Mouse (Mus musculus) lung, embryonic 16.5 days (tissue): ENCODE measurements around the gene Irs3. TPM values are rescaled to one million over a fixed set of nuclear protein-coding genes. Genes with fewer than 3 reads are reported as not detected.
"Not testable (repeated sequence)": the region's sequence is repeated elsewhere in the genome, so short reads cannot be mapped to it uniquely, and the experiment has no call there.

Experiments used
- ATAC-seq: fragments of 200-750 bp; cut with Nextera tagmentation; 2 replicates; pipeline ENCODE4 v1.8.0; 2017; ENCODE audit warnings: low read depth, mild to moderate bottlenecking, moderate library complexity
- H3K27ac ChIP-seq: fragments of 300-500 bp; sonication (generic); 2 replicates; pipeline ENCODE4 v1.5.1; 2014; ENCODE audit warnings: mild to moderate bottlenecking, control low read depth, low read length
- H3K27me3 ChIP-seq: fragments of 300-500 bp; sonication (generic); 2 replicates; pipeline ENCODE4 v1.6.1; 2014; ENCODE audit warnings: low read depth, low read length, mixed read lengths; ENCODE audit not compliant: control insufficient read depth, insufficient read depth
- H3K36me3 ChIP-seq: fragments of 300-500 bp; sonication (generic); 2 replicates; pipeline ENCODE4 v1.6.1; 2014; ENCODE audit warnings: low read length; ENCODE audit not compliant: control insufficient read depth, insufficient read depth
- H3K4me1 ChIP-seq: fragments of 300-500 bp; sonication (generic); replicated peaks from 2 replicates; pipeline ENCODE4 v1.6.1; 2014; ENCODE audit warnings: low read length, mixed read lengths; ENCODE audit not compliant: control insufficient read depth, insufficient read depth
- H3K4me2 ChIP-seq: fragments of 300-500 bp; sonication (generic); 2 replicates; pipeline ENCODE4 v1.6.1; 2014; ENCODE audit warnings: low read depth, low read length, control low read depth
- H3K4me3 ChIP-seq: fragments of 300-500 bp; sonication (generic); 2 replicates; pipeline ENCODE4 v1.5.1; 2014; ENCODE audit warnings: mild to moderate bottlenecking, low read length, control low read depth
- H3K9ac ChIP-seq: fragments of 300-500 bp; sonication (generic); 2 replicates; pipeline ENCODE4 v1.6.1; 2014; ENCODE audit warnings: low read length, control low read depth
- H3K9me3 ChIP-seq: fragments of 300-500 bp; sonication (generic); 2 replicates; pipeline ENCODE4 v1.6.1; 2016; ENCODE audit warnings: low read length; ENCODE audit not compliant: control insufficient read depth
- WGBS: fragments of 180-500 bp; shearing (Covaris S2); extraction: QIAGEN DNeasy Blood & Tissue Kit; methylation state at CpG from one replicate; pipeline ENCODE4 v1.1.7; 2014; 5-methylcytosine and 5-hydroxymethylcytosine counted together
- polyA plus RNA-seq: library from polyadenylated mRNA; unstranded; fragments of >200 nt; fragmentation: Nextera tagmentation; extraction: Ambion mirVana; gene quantifications from 2 replicates; pipeline ENCODE4 v1.2.1, GENCODE M21; 2015

The Irs3 gene
- polyA plus RNA-seq, 1 experiment from 2014 or later = 0.38 TPM

- H3K4me3 ChIP-seq = peak overlapping the region; percentile 91
- no peaks in the 10 kb centered on the region for H3K27me3 ChIP-seq
- ATAC-seq = no peak
- H3K4me2 ChIP-seq = peak overlapping the region; percentile 57
- whole genome bisulfite sequencing = 61% methylated on average over 9 of the region's 9 CpGs
- H3K9ac ChIP-seq = peak overlapping the region; percentile 87
- no peaks in the 10 kb centered on the region for H3K9me3 ChIP-seq
- H3K4me1 ChIP-seq = peaks cover 40% of the 10 kb centered on the region
- peak overlapping the region; percentile 99 for H3K27ac ChIP-seq
- H3K36me3 ChIP-seq = peaks cover 12% of the 10 kb centered on the region
Measured at GRCm38 (mm10) chr5:137631171-137631570, 14.3 kb downstream of the Irs3 start.

- Histone ChIP-seq H3K4me1 (peaks cover 40% of the 10 kb centered on the region), H3K9me3 (no peaks in the 10 kb centered on the region)
- no peak for ATAC-seq
Measured at GRCm38 (mm10) chr5:137630602-137631001, 14.9 kb downstream of the Irs3 start.

GRCm38 (mm10) chr5:137629906-137630545 lies 15.5 kb downstream of the Irs3 start:
- Histone ChIP-seq H3K27ac (peak overlapping the region; percentile 99), H3K9ac (peak overlapping the region; percentile 87), H3K27me3 (no peaks in the 10 kb centered on the region), H3K36me3 (peaks cover 7% of the 10 kb centered on the region), H3K9me3 (no peaks in the 10 kb centered on the region), H3K4me1 (peaks cover 40% of the 10 kb centered on the region), H3K4me3 (peak overlapping the region; percentile 91), H3K4me2 (peak overlapping the region; percentile 57)
- peak; percentile 5; the same call in 1 of the 2 replicates for ATAC-seq
- 8% methylated on average over 6 of the region's 6 CpGs for WGBS

More at GRCm38 (mm10) chr5:137630602-137631001, 14.9 kb downstream of the Irs3 start:
- Histone ChIP-seq H3K27ac (peak overlapping the region; percentile 99), H3K36me3 (peaks cover 9% of the 10 kb centered on the region), H3K9ac (peak overlapping the region; percentile 87), H3K4me3 (peak overlapping the region; percentile 91), H3K4me2 (peak overlapping the region; percentile 57), H3K27me3 (no peaks in the 10 kb centered on the region)
- WGBS = 7% methylated on average over 3 of the region's 3 CpGs

GRCm38 (mm10) chr5:137629306-137629721 lies 16.2 kb downstream of the Irs3 start:
- under 1% methylated on average over 23 of the region's 23 CpGs for WGBS
- no peaks in the 10 kb centered on the region for H3K9me3 ChIP-seq
- peak overlapping the region; percentile 87 for H3K9ac ChIP-seq
- peak; percentile 31 for ATAC-seq
- peaks cover 7% of the 10 kb centered on the region for H3K36me3 ChIP-seq
- peak overlapping the region; percentile 57 for H3K4me2 ChIP-seq
- H3K27ac ChIP-seq = peak overlapping the region; percentile 99
- peaks cover 40% of the 10 kb centered on the region for H3K4me1 ChIP-seq
- peak overlapping the region; percentile 91 for H3K4me3 ChIP-seq
- no peaks in the 10 kb centered on the region for H3K27me3 ChIP-seq

GRCm38 (mm10) chr5:137628498-137629305 lies 16.8 kb downstream of the Irs3 start, which contains the start of the genes Fbxo24, Lrch4 and Gm20605:
Gene Fbxo24, minus strand, starts transcription at chr5:137629002.
Gene Lrch4, plus strand, starts transcription at chr5:137629121.
Gene Gm20605, plus strand, starts transcription at chr5:137629175.
- Histone ChIP-seq H3K4me2 (peak within 1 kb of the TSS; percentile 71), H3K4me3 (peak within 1 kb of the TSS; percentile 91), H3K27ac (peak within 1 kb of the TSS; percentile 99), H3K9ac (peak within 1 kb of the TSS; percentile 87), H3K36me3 (peaks cover 2% of the 10 kb centered on the region), H3K27me3 (no peaks in the 10 kb centered on the region), H3K4me1 (peaks cover 37% of the 10 kb centered on the region), H3K9me3 (no peaks in the 10 kb centered on the region)
- WGBS = 0% methylated on average over 45 of the region's 46 CpGs
- ATAC-seq = peak; percentile 97

- Histone ChIP-seq H3K4me3 (peak overlapping the region; percentile 67), H3K27ac (peak overlapping the region; percentile 90), H3K36me3 (no peaks in the 10 kb centered on the region), H3K4me2 (peak overlapping the region; percentile 71), H3K9me3 (no peaks in the 10 kb centered on the region), H3K27me3 (no peaks in the 10 kb centered on the region), H3K9ac (peak overlapping the region; percentile 74), H3K4me1 (peaks cover 30% of the 10 kb centered on the region)
- no peak for ATAC-seq
- WGBS = 2% methylated on average over 9 of the region's 9 CpGs
Measured at GRCm38 (mm10) chr5:137627991-137628390, 17.5 kb downstream of the Irs3 start.

GRCm38 (mm10) chr5:137623937-137624530 lies 21.5 kb downstream of the Irs3 start:
- H3K9ac ChIP-seq = no peak overlapping the region
- no peaks in the 10 kb centered on the region for H3K27me3 ChIP-seq
- no peaks in the 10 kb centered on the region for H3K9me3 ChIP-seq
- no peak for ATAC-seq
- H3K27ac ChIP-seq = no peak overlapping the region
- H3K4me2 ChIP-seq = no peak overlapping the region
- H3K4me1 ChIP-seq = peaks cover 3% of the 10 kb centered on the region; the same call in 1 of the 2 replicates
- no peaks in the 10 kb centered on the region for H3K36me3 ChIP-seq
- H3K4me3 ChIP-seq = no peak overlapping the region
- WGBS = 73% methylated on average over 11 of the region's 11 CpGs

- no peaks in the 10 kb centered on the region for H3K36me3 ChIP-seq
- H3K4me3 ChIP-seq = no peak overlapping the region
- H3K4me2 ChIP-seq = no peak overlapping the region
- no peak overlapping the region for H3K27ac ChIP-seq
- H3K9me3 ChIP-seq = no peaks in the 10 kb centered on the region
- H3K4me1 ChIP-seq = peaks cover 15% of the 10 kb centered on the region
- no peak overlapping the region for H3K9ac ChIP-seq
- ATAC-seq = no peak
- H3K27me3 ChIP-seq = no peaks in the 10 kb centered on the region
- WGBS = 74% methylated on average over 7 of the region's 7 CpGs
Measured at GRCm38 (mm10) chr5:137615347-137615746, 30.2 kb downstream of the Irs3 start.

GRCm38 (mm10) chr5:137614921-137615320 lies 30.6 kb downstream of the Irs3 start:
- not testable (repeated sequence) for H3K9me3 ChIP-seq, H3K27ac ChIP-seq, H3K27me3 ChIP-seq, H3K4me3 ChIP-seq, H3K36me3 ChIP-seq, ATAC-seq, H3K4me2 ChIP-seq, H3K9ac ChIP-seq
- WGBS = 82% methylated on average over 2 of the region's 2 CpGs
- H3K4me1 ChIP-seq = peaks cover 19% of the 10 kb centered on the region
